Mouse (Mus musculus) thymus, postnatal 0 days (tissue): ENCODE measurements around the gene Rps6kb2. TPM values are rescaled to one million over a fixed set of nuclear protein-coding genes. Genes with fewer than 3 reads are reported as not detected.

Experiments
- DNase-seq: peaks from one replicate; pipeline ENCODE4 v3.0.0-alpha.2; 2015; ENCODE audit warnings: low spot score
- polyA plus RNA-seq: library from polyadenylated mRNA; unstranded; fragments of >200 nt; fragmentation: Nextera tagmentation; extraction: Ambion mirVana; gene quantifications from 2 replicates; pipeline ENCODE4 v1.2.1, GENCODE M21; 2015

Rps6kb2 gene
- polyA plus RNA-seq, 1 experiment from 2014 or later, result 41.8 TPM

DNA sequence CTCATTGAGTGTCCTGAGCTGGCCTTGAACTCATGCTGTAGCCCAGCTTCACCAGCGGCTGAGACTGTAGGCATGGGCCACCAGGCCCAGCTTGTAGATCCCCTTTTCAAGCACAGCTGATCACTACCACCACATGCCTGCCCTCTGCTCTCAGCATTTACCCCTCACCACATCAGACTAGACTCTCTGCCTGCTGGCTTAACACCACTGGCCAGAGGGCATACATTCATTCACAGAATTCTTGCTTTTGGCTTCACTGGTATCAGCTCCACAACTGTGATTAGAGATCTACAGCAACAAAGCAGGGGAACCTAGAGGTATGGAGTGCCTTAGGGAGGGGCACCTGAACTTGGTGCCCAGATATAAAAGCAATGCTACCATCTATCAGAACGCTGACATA is 42.7 kb downstream of the Rps6kb2 start:
- no peak for DNase-seq

- DNase-seq, result peak; percentile 84
Observed at GRCm38 (mm10) chr19:4119716-4120487, 43.3 kb downstream of the Rps6kb2 start.

- DNase-seq, result no peak
Observed at GRCm38 (mm10) chr19:4118350-4118749, 44.8 kb downstream of the Rps6kb2 start.

DNA sequence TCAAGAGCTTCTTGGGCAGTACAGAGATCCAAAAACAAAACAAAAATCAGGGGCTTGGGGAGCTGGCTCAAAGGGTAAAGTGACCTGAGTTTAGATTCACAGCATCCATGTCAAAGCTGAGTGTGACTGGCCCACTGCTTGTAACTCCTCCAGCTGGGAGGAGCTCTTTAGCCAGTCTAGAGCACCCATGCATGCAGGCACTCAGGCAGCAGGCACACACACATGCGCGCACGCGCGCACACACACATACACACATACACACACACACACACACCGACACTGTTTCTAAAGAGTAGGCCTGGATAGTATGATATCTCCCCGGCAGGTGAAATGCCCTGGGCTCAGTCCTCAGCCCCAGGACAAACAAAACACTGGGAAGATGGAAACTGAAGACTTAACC is 46.1 kb downstream of the Rps6kb2 start:
- no peak for DNase-seq

GRCm38 (mm10) chr19:4115816-4116215 is 47.3 kb downstream of the Rps6kb2 start:
- no peak for DNase-seq

- no peak for DNase-seq
Observed at GRCm38 (mm10) chr19:4115144-4115543, 48.0 kb downstream of the Rps6kb2 start.

- DNase-seq, result no peak
Observed at GRCm38 (mm10) chr19:4114551-4114950, 48.6 kb downstream of the Rps6kb2 start.

GRCm38 (mm10) chr19:4113806-4114230 is 49.3 kb downstream of the Rps6kb2 start:
- DNase-seq, result peak; percentile 66

DNA sequence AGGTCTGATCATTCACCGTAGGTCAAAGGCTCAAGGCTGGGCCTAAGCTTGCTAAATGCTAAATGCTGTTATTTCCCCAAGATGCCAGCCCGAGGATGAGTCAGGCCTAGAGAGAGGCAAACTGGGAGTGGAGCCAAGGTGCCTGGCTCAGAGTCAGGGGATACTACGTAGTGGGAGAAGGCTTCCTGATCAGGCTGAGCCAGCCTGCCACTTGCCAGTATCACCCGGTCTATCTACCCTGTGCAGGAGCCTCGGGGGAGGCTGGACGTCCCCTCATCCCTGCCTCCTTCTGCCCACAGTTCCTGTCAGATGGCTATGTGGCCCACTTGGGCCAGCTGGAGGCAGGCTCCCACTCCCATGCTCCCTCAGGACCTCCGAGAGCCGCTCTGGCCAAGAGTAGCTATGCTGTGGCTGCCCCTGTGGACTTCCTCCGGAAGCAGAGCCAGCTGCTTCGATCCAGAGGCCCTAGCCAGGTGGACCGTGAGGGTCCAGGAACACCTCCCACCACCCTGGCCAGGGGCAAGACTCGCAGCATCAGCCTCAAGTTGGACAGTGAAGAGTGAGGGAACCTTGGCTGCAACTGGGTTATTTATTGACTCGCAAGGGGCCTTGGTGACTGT is 49.9 kb downstream of the Rps6kb2 start:
- DNase-seq, result no peak

- no peak for DNase-seq
Observed at GRCm38 (mm10) chr19:4112063-4112960, 50.8 kb downstream of the Rps6kb2 start.

DNA sequence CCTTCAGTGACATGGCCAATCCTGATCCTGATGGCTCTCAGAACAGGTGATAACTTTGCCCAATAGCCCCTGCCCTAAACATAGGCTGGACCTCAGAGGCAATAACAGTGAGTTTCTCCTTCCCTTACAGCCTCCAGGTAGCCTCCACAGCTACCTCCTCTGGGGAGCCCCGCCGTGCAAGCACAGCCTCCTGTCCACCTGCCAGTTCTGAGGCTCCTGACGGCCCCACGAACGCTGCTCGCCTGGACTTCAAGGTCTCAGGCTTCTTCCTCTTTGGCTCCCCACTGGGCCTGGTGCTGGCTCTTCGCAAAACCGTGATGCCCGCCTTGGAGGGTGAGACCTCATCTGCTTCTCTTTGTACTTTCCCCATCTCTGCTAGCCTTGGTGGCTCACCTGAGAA is 54.6 kb downstream of the Rps6kb2 start:
- DNase-seq, result no peak

- no peak for DNase-seq
Observed at GRCm38 (mm10) chr19:4106654-4107053, 56.5 kb downstream of the Rps6kb2 start.

DNA sequence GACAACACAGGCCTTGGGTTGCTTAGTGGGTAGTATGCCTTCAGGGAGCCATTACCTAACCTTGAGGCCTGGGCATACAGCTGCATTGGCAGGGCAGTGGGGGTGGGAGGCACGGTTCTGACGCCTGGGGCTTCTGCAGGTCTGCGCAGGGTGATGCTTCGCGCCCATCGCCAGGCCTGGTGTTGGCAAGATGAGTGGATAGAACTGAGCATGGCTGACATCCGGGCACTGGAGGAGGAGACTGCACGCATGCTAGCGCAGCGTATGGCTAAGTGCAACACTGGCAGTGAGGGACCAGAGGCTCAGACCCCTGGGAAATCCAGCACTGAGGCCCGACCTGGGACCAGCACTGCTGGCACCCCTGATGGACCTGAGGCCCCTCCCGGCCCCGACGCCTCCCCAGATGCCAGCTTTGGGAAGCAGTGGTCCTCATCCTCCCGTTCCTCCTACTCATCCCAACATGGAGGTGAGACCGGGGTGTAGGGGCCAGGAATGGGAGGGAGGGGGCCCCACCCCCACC is 58.4 kb downstream of the Rps6kb2 start:
- DNase-seq, result no peak

Other genes starting within 250 kb of the Rps6kb2 start
- gene Aldh3b1, start 233.5 kb downstream of the Rps6kb2 start, polyA plus RNA-seq, result 4.6 and 5.3 TPM in 2 replicates
- 32.2 and 34.2 TPM in 2 replicates for gene Unc93b1, start 228.2 kb downstream of the Rps6kb2 start, polyA plus RNA-seq
- 0.07 TPM in 1 of 2 replicates, not detected in the other for gene Aldh3b3, start 204.7 kb downstream of the Rps6kb2 start, polyA plus RNA-seq
- gene Aldh3b2, start 191.0 kb downstream of the Rps6kb2 start, polyA plus RNA-seq, result 1.5 and 1.6 TPM in 2 replicates
- gene Acy3, start 176.8 kb downstream of the Rps6kb2 start, polyA plus RNA-seq, result 4.3 and 5.9 TPM in 2 replicates
- gene Tbx10, start 170.6 kb downstream of the Rps6kb2 start, polyA plus RNA-seq, result 0.06 TPM in 1 of 2 replicates, not detected in the other
- gene Nudt8, start 162.8 kb downstream of the Rps6kb2 start, polyA plus RNA-seq, result 40.4 and 42.5 TPM in 2 replicates
- 0.98 and 1.6 TPM in 2 replicates for gene Gm49405, start 162.7 kb downstream of the Rps6kb2 start, polyA plus RNA-seq
- gene Doc2g, start 160.0 kb downstream of the Rps6kb2 start, polyA plus RNA-seq, result 1.3 and 1.6 TPM in 2 replicates
- 191 and 194 TPM in 2 replicates for gene Ndufv1, start 150.5 kb downstream of the Rps6kb2 start, polyA plus RNA-seq
- 609 and 681 TPM in 2 replicates for gene Gstp1, start 125.4 kb downstream of the Rps6kb2 start, polyA plus RNA-seq
- 4.5 and 6.1 TPM in 2 replicates for gene Gstp2, start 117.3 kb downstream of the Rps6kb2 start, polyA plus RNA-seq
- 10.3 and 13.9 TPM in 2 replicates for gene Gstp3, start 103.8 kb downstream of the Rps6kb2 start, polyA plus RNA-seq
- 0.42 TPM in 1 of 2 replicates, not detected in the other for gene Cabp2, start 81.8 kb downstream of the Rps6kb2 start, polyA plus RNA-seq
- 179 and 208 TPM in 2 replicates for gene Cdk2ap2, start 66.2 kb downstream of the Rps6kb2 start, polyA plus RNA-seq
- 37.1 and 45.6 TPM in 2 replicates for gene Pitpnm1, start 63.4 kb downstream of the Rps6kb2 start, polyA plus RNA-seq
- 114 TPM in 2 replicates for gene Aip, start 37.5 kb downstream of the Rps6kb2 start, polyA plus RNA-seq
- 0.03 TPM in 1 of 2 replicates, not detected in the other for gene Gpr152, start 23.6 kb downstream of the Rps6kb2 start, polyA plus RNA-seq
- gene Cabp4, start 19.3 kb downstream of the Rps6kb2 start, polyA plus RNA-seq, result 0.48 and 0.58 TPM in 2 replicates
- gene Coro1b, start 14.7 kb downstream of the Rps6kb2 start, polyA plus RNA-seq, result 184 and 207 TPM in 2 replicates
- gene Ptprcap, start 9.8 kb downstream of the Rps6kb2 start, polyA plus RNA-seq, result 929 and 954 TPM in 2 replicates
- gene Carns1, start 12.1 kb upstream of the Rps6kb2 start, polyA plus RNA-seq, result 6.8 and 10.4 TPM in 2 replicates
- gene Tbc1d10c, start 27.9 kb upstream of the Rps6kb2 start, polyA plus RNA-seq, result 322 and 323 TPM in 2 replicates
- gene Ppp1ca, start 28.7 kb upstream of the Rps6kb2 start, polyA plus RNA-seq, result 995 and 1,030 TPM in 2 replicates
- 29.8 and 33.2 TPM in 2 replicates for gene Rad9a, start 38.3 kb upstream of the Rps6kb2 start, polyA plus RNA-seq
- gene Clcf1, start 50.9 kb upstream of the Rps6kb2 start, polyA plus RNA-seq, result 2.1 and 2.5 TPM in 2 replicates
- gene AC109138.7, start 51.0 kb upstream of the Rps6kb2 start, polyA plus RNA-seq, result not detected in 2 replicates
- gene Pold4, start 68.5 kb upstream of the Rps6kb2 start, polyA plus RNA-seq, result 41.2 and 44.3 TPM in 2 replicates
- 9.4 and 10.1 TPM in 2 replicates for gene Ssh3, start 105.8 kb upstream of the Rps6kb2 start, polyA plus RNA-seq
- 9.8 and 12.2 TPM in 2 replicates for gene Ankrd13d, start 119.8 kb upstream of the Rps6kb2 start, polyA plus RNA-seq
- gene Grk2, start 142.9 kb upstream of the Rps6kb2 start, polyA plus RNA-seq, result 64.3 and 81.3 TPM in 2 replicates
- 26.0 and 27.6 TPM in 2 replicates for gene Kdm2a, start 234.9 kb upstream of the Rps6kb2 start, polyA plus RNA-seq